Mouse (Mus musculus): ENCODE results near the gene Gadd45gip1. TPM values are rescaled to one million over a fixed set of nuclear protein-coding genes. Genes with fewer than 3 reads are reported as not detected.

Gene Gadd45gip1
- total RNA-seq, 4 experiments from 2014 or later = 21.6 to 27.7 (median 23.3) TPM

DNA sequence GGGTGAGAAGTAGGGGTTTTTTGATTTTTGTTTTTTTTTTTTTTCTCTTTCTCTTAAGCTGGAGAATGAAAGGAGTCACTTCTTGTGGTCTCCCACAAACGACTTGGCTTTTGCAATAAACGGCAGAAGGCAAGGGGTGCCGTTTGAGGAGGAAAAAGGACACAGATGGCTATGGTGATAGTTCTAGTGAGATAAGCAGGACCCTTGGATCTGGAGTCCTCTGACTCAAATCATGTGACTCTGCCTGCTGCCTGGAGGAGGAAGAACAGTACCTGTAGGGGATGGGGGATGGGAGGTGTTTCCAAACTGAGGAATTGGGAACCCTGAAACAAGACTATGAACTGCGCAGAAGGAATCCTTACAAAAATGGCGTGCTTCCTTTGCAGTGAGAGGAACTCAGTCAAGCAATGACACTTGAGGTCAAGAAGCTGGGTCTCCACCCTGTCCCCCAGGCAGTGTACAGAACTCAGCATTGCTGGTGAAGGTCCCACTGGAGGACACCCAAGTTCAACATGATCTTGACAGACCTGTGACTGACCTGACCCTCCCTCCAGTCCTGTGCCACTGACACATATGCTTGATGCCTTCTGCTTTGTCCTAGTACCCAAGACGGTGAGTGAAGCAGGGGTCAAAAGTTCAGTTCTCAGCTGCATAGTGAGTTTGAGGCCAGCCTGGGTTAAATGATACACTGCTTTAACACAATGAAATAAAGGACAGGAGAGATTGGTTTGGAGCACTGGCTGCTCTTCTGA is 16.5 kb downstream of the Gadd45gip1 start:
- DNase-seq (ENCODE audit: low spot score in 2 of 2) = no peak

DNA sequence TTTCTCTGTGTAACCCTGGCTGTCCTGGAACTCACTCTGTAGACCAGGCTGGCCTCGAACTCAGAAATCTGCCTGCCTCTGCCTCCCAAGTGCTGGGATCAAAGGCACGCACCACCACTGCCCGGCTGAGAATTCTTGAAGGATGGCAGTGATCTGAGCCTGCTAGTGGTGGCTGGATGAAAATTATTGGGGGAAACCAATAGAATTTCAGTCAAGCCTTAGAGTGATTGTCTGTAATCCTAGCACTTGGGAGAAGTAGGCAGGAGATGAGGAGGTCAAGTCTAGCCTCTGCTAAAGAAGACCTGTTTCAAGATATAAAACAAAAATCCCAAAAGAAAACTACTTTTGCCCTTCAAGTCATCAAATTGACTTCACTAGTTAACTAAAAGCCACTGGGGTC is 25.1 kb downstream of the Gadd45gip1 start:
- no peak for DNase-seq (ENCODE audit: low spot score in 2 of 2)

DNA sequence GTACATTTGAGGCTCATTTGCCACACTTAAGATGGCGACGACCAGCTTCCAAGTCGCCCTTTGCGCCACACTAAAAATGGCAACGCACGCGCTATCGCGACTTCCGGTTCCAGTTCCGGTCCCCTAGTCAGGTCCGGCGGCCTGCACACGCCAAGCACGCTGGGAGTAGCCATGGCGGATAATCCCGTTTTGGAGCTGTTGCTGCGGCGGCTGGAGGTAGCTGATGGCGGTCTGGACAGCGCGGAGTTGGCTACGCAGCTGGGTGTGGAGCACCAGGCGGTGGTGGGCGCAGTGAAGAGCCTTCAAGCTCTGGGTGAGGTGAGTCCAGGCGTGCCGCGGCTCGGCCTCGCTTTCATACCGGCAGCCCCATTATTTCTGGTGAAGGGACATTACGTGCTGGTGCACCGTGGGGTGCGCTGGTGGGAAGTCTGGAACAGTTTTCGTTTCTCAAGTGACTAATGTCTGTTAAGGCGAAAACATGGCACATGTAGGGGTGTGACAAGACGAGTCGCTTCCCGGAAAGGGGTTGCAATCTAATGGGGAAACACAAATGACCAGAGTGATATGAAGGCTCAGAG is 25.6 kb downstream of the Gadd45gip1 start, which contains the start of gene Farsa:
TSS of gene Farsa (plus strand) at position 126 of the 578 bp plus-strand sequence.
- peak; percentile 91 to 94 for DNase-seq (ENCODE audit: low spot score in 2 of 2)

DNA sequence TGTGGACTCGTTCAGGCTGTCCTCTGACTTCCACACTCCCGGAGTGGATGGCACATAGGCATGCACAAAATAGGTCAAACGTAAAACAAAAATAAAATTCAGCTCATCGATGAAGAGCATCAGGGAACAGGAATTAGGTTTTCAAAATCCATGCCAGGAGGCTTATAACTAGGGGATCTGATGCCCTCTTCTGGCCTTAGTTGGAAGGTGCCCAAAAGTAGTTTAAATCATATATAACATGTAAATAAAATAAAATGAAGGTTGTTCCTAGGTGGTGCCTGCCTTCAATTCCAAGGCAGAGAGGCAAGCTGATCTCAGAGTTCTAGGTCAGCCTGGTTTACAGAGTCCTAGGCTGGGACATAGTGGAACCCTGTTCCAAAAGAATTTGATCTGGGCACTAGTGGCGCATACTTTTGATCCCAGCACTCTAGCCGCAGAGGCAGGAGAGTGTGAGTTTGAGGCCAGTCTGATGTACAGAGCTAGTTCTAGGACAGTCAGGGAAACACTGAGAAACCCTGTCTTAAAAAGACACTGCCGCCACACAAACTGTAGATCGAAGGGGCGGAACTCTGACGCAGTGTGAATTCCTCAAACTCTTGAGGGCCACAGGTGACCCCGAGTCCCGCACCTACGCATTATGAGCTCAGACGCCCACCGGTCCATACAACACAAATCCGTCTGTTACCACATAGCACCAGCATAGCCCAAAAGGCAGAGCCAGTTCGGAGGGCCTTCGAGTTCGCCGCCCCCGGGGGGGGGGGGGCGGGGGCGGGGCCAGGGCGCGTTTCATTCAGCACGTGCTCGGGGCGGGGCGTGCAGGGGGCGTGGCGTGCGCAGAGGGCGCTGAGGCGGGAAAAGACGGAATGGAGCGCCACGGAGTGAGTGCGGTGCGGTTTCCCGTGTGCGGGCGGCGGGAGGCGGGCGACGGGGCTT is 40.3 kb downstream of the Gadd45gip1 start, which contains the start of gene Syce2:
TSS of gene Syce2 (plus strand) at position 736 of the 933 bp plus-strand sequence.
- DNase-seq (ENCODE audit: low spot score in 2 of 2) = no peak

DNA sequence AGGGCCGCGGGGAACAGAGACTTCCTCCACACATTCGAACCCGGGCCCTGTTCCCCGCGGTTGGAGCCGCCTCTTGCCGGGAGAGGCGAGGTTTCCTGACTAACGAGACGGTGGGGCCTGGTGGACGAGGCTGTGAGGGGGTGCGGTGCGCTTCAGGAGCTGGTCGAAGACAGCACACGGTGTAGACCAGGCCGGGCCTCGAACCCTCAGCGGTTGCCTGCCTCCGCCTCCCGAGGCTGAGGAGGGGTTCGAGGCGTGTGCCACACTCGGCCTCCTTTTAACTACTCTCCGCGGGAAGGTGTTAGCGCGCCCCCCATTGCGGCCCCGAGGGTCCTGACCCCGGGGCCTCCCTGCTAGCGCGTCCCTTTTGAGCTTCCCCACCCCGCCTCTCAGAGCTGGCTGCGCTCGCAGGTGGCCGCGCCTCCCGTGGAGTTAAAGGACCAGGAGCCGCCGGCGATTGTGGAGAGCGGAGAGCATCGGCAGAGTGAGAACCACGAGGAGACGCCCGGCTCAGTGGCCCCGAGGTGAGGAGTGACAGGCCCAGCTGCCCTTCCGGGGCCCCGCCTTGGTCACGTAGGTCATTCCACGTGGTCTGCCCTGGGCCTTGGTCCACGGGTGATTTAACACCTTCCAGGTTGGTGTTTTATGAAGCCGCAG is 41.1 kb downstream of the Gadd45gip1 start:
- no peak for DNase-seq (ENCODE audit: low spot score in 2 of 2)

DNA sequence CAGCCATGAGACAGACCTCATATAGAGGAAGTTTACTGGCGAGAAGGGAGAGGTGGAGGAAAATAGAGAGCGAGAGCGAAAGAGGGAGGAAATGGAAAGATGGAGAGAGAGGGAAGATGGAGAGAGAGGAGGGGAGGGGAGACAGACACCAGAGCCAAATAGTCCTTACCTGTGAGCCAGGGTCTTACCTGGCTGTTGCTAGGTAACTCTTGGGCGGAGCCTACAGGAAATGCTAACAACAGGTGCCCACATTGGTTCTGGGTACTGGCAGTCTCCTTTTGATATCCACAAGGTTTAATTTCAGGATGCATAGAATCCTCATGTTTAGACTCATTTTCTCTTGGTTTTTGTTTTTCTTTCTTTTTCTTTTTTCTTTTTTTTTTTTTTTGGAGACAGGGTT is 41.7 kb downstream of the Gadd45gip1 start:
- DNase-seq (ENCODE audit: low spot score in 2 of 2) = no peak

DNA sequence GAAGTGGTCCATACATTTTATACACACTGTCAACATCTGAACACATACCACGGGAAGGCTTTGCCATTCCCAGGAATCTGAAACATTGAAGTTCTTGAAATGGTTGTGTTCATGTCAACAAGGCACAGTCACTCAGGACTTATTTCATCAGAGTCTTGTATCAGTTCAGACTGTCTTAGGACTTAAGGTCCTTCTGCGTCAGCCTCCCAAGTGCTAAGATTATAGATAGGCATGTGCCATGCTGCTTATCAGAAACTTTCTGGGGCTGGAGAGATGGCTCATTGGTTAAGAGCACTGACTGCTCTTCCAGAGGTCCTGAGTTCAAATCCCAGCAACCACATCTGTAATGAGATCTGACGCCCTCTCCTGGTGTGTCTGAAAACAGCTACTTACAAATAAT is 43.0 kb downstream of the Gadd45gip1 start:
- no peak for DNase-seq (ENCODE audit: low spot score in 2 of 2)

DNA sequence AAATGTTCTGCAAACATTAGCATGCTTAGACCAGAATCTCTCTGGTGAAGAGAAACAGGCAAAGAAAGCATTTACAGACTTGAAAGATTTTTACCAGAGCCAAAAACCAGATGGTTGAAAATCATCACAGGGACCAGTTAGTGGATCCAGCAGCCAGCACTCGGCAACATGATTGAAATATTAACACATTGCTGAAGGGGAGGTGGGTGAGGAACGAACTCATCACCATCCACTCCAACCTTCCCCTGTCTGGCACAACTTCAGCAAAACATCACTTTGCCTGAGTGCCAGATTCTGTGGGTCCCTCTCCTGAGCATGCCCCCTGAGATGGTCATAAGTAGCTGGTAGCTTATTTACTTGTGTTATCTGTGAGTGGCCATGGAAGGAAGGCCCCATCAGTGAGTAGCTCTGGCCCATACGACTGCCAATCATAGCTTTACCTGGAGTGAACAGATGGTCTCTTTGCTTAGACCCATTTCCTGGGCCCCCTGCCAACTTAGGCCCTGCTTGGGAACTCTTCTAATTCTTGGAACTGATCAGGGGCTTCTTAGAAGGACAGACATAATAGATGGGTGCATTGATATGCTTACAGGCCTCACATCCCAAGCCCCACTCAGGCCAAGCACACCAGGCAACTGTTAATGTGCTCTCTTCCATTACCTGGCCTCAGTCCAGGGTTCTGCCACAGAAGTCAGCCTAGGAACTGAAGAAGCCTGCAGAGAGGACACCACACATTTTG is 46.1 kb downstream of the Gadd45gip1 start:
- no peak for DNase-seq (ENCODE audit: low spot score in 2 of 2)

DNA sequence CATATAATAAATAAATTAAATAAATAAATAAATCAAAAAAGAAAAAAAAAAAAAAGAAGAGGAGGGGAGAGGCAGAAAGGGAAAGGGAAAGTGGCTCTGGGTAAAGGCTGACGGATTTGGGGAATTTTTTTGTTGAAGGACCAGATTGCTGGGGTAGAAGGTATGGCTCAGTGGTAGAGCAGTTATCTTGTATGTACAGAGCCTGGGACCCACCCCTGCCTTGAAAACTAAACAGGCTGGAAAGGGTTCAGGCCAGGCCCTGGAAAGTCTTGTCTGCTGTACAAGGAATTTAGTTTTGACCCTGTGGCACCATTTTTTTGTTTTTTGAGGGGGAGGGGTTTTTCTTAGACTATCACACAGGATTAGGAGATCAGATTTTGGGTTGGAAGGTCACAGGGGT is 47.6 kb downstream of the Gadd45gip1 start:
- DNase-seq (ENCODE audit: low spot score in 2 of 2) = no peak

DNA sequence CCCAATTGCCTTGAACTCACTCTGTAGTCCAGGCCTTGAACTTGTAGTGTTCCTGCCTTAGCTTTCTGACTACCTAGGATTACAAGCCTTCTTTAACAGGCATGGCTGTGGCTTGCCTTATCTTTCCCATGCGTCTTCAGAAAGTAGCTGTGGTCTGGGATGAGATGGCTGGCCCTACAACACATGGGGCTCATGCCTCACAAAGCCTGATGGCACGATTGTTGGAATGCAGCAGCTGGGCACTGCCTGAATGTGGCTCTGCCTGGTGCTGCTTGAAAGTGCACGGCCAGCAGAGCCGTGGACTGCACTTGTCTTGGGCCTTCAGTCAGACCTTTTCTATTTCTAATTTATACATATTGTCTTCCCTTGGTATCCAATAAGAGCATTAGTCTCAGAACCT is 53.4 kb downstream of the Gadd45gip1 start:
- no peak for DNase-seq (ENCODE audit: low spot score in 2 of 2)

Small RNA genes lying within 50 kb of the gene (microRNA-seq; reads per million reads assigned to microRNA genes)
- 7.7 to 8.8 reads per million in 2 experiments for gene Mir7069

Other genes with a start within 250 kb of the Gadd45gip1 start
- gene Ier2, start 168.7 kb upstream of the Gadd45gip1 start, total RNA-seq (2022) = 10 to 100 TPM in 1 of 4 experiments, 1 to 10 TPM in 3; 7.0 to 10.2 (median 9.3) TPM
- gene Trmt1, start 145.2 kb upstream of the Gadd45gip1 start, total RNA-seq (2022) = 100 to 1,000 TPM in 2 of 4 experiments, 10 to 100 TPM in 2; 91.6 to 133 (median 103) TPM
- gene Nacc1, start 143.7 kb upstream of the Gadd45gip1 start, total RNA-seq (2022) = 10 to 100 TPM; 86.2 to 91.2 (median 87.6) TPM
- 1 to 10 TPM; 2.6 to 7.2 (median 4.8) TPM for gene Lyl1, start 130.1 kb upstream of the Gadd45gip1 start, total RNA-seq (2022)
- not detected for gene G430095P16Rik, start 108.5 kb upstream of the Gadd45gip1 start, total RNA-seq (2022)
- 100 to 1,000 TPM; 453 to 552 (median 494) TPM for gene Nfix, start 31.2 kb upstream of the Gadd45gip1 start, total RNA-seq (2022)
- gene Dand5, start 8.7 kb upstream of the Gadd45gip1 start, total RNA-seq (2022) = 10 to 100 TPM in 1 of 4 experiments, 1 to 10 TPM in 3; 8.4 to 10.5 (median 8.9) TPM
- 10 to 100 TPM; 66.4 to 76.2 (median 70.5) TPM for gene Rad23a, start 9.1 kb downstream of the Gadd45gip1 start, total RNA-seq (2022)
- 100 to 1,000 TPM; 399 to 630 (median 506) TPM for gene Calr, start 15.4 kb downstream of the Gadd45gip1 start, total RNA-seq (2022)
- 10 to 100 TPM; 47.2 to 54.8 (median 52.9) TPM for gene Farsa, start 25.5 kb downstream of the Gadd45gip1 start, total RNA-seq (2022)
- 10 to 100 TPM; 13.0 to 18.4 (median 14.5) TPM for gene Syce2, start 40.6 kb downstream of the Gadd45gip1 start, total RNA-seq (2022)
- gene Gcdh, start 62.4 kb downstream of the Gadd45gip1 start, total RNA-seq (2022) = 10 to 100 TPM; 38.7 to 46.2 (median 40.4) TPM
- under 1 TPM in 2 of 4 experiments, not detected in 2; 0.21 to 0.31 TPM for gene Klf1, start 70.4 kb downstream of the Gadd45gip1 start, total RNA-seq (2022)
- 10 to 100 TPM in 2 of 4 experiments, 1 to 10 TPM in 2; 4.4 to 18.9 (median 9.2) TPM for gene Dnase2a, start 77.0 kb downstream of the Gadd45gip1 start, total RNA-seq (2022)
- gene Mast1, start 105.8 kb downstream of the Gadd45gip1 start, total RNA-seq (2022) = 10 to 100 TPM; 77.3 to 83.2 (median 80.8) TPM
- gene Rtbdn, start 115.5 kb downstream of the Gadd45gip1 start, total RNA-seq (2022) = 1 to 10 TPM; 1.5 to 2.5 (median 1.7) TPM
- gene Gm49661, start 137.9 kb downstream of the Gadd45gip1 start, total RNA-seq (2022) = not detected
- 100 to 1,000 TPM; 328 to 367 (median 342) TPM for gene Prdx2, start 138.1 kb downstream of the Gadd45gip1 start, total RNA-seq (2022)
- 10 to 100 TPM; 36.2 to 46.2 (median 41.2) TPM for gene Rnaseh2a, start 138.2 kb downstream of the Gadd45gip1 start, total RNA-seq (2022)
- gene Junb, start 147.2 kb downstream of the Gadd45gip1 start, total RNA-seq (2022) = 10 to 100 TPM; 61.1 to 79.5 (median 75.6) TPM
- 10 to 100 TPM; 10.9 to 11.6 (median 11.3) TPM for gene Hook2, start 159.1 kb downstream of the Gadd45gip1 start, total RNA-seq (2022)
- not detected for gene Best2, start 183.0 kb downstream of the Gadd45gip1 start, total RNA-seq (2022)
- 100 to 1,000 TPM; 118 to 124 (median 122) TPM for gene Asna1, start 193.8 kb downstream of the Gadd45gip1 start, total RNA-seq (2022)
- gene Trir, start 195.3 kb downstream of the Gadd45gip1 start, total RNA-seq (2022) = 100 to 1,000 TPM; 105 to 121 (median 116) TPM
- gene Tnpo2, start 205.4 kb downstream of the Gadd45gip1 start, total RNA-seq (2022) = 100 to 1,000 TPM; 146 to 188 (median 162) TPM
- gene Fbxw9, start 228.5 kb downstream of the Gadd45gip1 start, total RNA-seq (2022) = 10 to 100 TPM; 18.1 to 24.4 (median 23.6) TPM
- gene Gm5741, start 236.5 kb downstream of the Gadd45gip1 start, total RNA-seq (2022) = not detected
- gene Dhps, start 240.2 kb downstream of the Gadd45gip1 start, total RNA-seq (2022) = 10 to 100 TPM; 57.7 to 62.2 (median 59.1) TPM
- gene Wdr83os, start 249.2 kb downstream of the Gadd45gip1 start, total RNA-seq (2022) = 10 to 100 TPM; 58.3 to 64.3 (median 61.7) TPM
- gene Wdr83, start 249.8 kb downstream of the Gadd45gip1 start, total RNA-seq (2022) = 10 to 100 TPM; 20.1 to 32.5 (median 26.4) TPM

Measured in layer of hippocampus, adult 8-10 months (tissue).